Mouse (Mus musculus): ENCODE data around the gene Adad2. TPM values are rescaled to one million over a fixed set of nuclear protein-coding genes. Genes with fewer than 3 reads are reported as not detected.

Adad2 gene
- total and polyA plus RNA-seq, 3 experiments = not detected

- TF ChIP-seq TCF12 (IDR thresholded peaks at IDR 0.05; ENCODE audit: low read depth, low read length) (peak; percentile 30; the same call in 1 of the 2 replicates), ZKSCAN1 (IDR thresholded peaks at IDR 0.05; ENCODE audit: low read depth, low read length) (no peak), MAZ (IDR thresholded peaks at IDR 0.05; ENCODE audit: low read depth, low read length) (peak; percentile 71; the same call in 1 of the 2 replicates), POLR2A (IDR thresholded peaks at IDR 0.05; ENCODE audit: control insufficient read depth in 1 of 2, insufficient read depth in 1 of 2, low read depth in 1 of 2, low read length in 2 of 2, poor library complexity in 1 of 2) (peak; percentile 61 to 88; a peak in 3 of 4 replicates), USF1 (IDR thresholded peaks at IDR 0.05; ENCODE audit: low read depth, low read length) (peak; percentile 96), CHD2 (IDR thresholded peaks at IDR 0.05; ENCODE audit: low read length) (no peak), HCFC1 (IDR thresholded peaks at IDR 0.05; ENCODE audit: low read depth, low read length) (peak; percentile 64; the same call in 1 of the 2 replicates), CHD1 (IDR thresholded peaks at IDR 0.05; ENCODE audit: low read depth, low read length) (no peak), MYB (IDR thresholded peaks at IDR 0.05; ENCODE audit: low read depth, low read length) (no peak), ELF1 (IDR thresholded peaks at IDR 0.05; ENCODE audit: low read depth, low read length) (peak; percentile 71; the same call in 1 of the 2 replicates), ETS1 (IDR thresholded peaks at IDR 0.05; ENCODE audit: low read depth, low read length) (0 out of 2 replicates have a peak, but pooled peaks have one; percentile 27)
Measured at GRCm38 (mm10) chr8:119574437-119575365, 37.8 kb upstream of the Adad2 start, which contains the start of the genes Hsdl1 and Dnaaf1 (continued).

- Histone ChIP-seq H3K9ac (ENCODE audit: control insufficient read depth, low read depth, low read length, poor library complexity, severe bottlenecking) (peak overlapping the region; percentile 86), H3K27me3 (ENCODE audit: control insufficient read depth in 1 of 2, insufficient read depth in 2 of 2, low read length in 2 of 2) (no peaks in the 10 kb centered on the region), H3K27ac (ENCODE audit: control insufficient read depth, low read depth, low read length) (no peak overlapping the region), H3K9me3 (replicated peaks; ENCODE audit: insufficient read depth, low read length) (no peaks in the 10 kb centered on the region), H3K4me1 (ENCODE audit: control insufficient read depth in 1 of 2, insufficient read depth in 2 of 2, low read length in 2 of 2) (peaks cover 9 to 15% of the 10 kb centered on the region in 2 experiments), H3K79me2 (ENCODE audit: control insufficient read depth, insufficient read depth, low read length, poor library complexity) (peaks cover 23% of the 10 kb centered on the region), H3K36me3 (ENCODE audit: control insufficient read depth in 1 of 2, insufficient read depth in 2 of 2, low read length in 2 of 2) (peaks cover 0 to 8% of the 10 kb centered on the region in 2 experiments; a peak in 2 of 4 replicates), H3K4me3 (ENCODE audit: control insufficient read depth in 1 of 2, insufficient read depth in 1 of 2, low read depth in 2 of 2, low read length in 2 of 2) (peak overlapping the region; percentile 85 to 88)
- no peak for DNase-seq (ENCODE audit: low read depth, low spot score)
- TF ChIP-seq POLR2A (IDR thresholded peaks at IDR 0.05; ENCODE audit: control insufficient read depth in 1 of 2, insufficient read depth in 1 of 2, low read depth in 1 of 2, low read length in 2 of 2, poor library complexity in 1 of 2) = no peak
- TF ChIP-seq HCFC1 (IDR thresholded peaks at IDR 0.05; ENCODE audit: low read depth, low read length) = no peak
- no peak for TF ChIP-seq UBTF (IDR thresholded peaks at IDR 0.05; ENCODE audit: borderline replicate concordance, insufficient read depth, low read depth, low read length)
- peak; percentile 26; the same call in 1 of the 2 replicates for TF ChIP-seq MXI1 (IDR thresholded peaks at IDR 0.05; ENCODE audit: low read depth, low read length)
Measured at GRCm38 (mm10) chr8:119575366-119575726, 37.2 kb upstream of the Adad2 start.

- H3K27me3 ChIP-seq (ENCODE audit: control insufficient read depth in 1 of 2, insufficient read depth in 2 of 2, low read length in 2 of 2) = no peaks in the 10 kb centered on the region
- no peak for TF ChIP-seq NELFE (IDR thresholded peaks at IDR 0.05; ENCODE audit: low read depth, low read length)
- TF ChIP-seq UBTF (IDR thresholded peaks at IDR 0.05; ENCODE audit: borderline replicate concordance, insufficient read depth, low read depth, low read length) = no peak
- TF ChIP-seq EP300 (IDR thresholded peaks at IDR 0.05; ENCODE audit: low read depth in 1 of 2, low read length in 2 of 2) = no peak
- no peak for TF ChIP-seq POLR2AphosphoS2 (IDR thresholded peaks at IDR 0.05; ENCODE audit: low read length)
- no peak for TF ChIP-seq GABPA (IDR thresholded peaks at IDR 0.05; ENCODE audit: low read depth, low read length)
- TF ChIP-seq POLR2AphosphoS5 (IDR thresholded peaks at IDR 0.05; ENCODE audit: borderline replicate concordance, low read depth, low read length) = no peak
- TF ChIP-seq RCOR1 (IDR thresholded peaks at IDR 0.05; ENCODE audit: low read depth, low read length) = no peak
- TF ChIP-seq ZC3H11A (IDR thresholded peaks at IDR 0.05; ENCODE audit: low read depth, low read length) = no peak
- no peak for TF ChIP-seq GATA1 (IDR thresholded peaks at IDR 0.05; ENCODE audit: low read depth, low read length)
- no peak for TF ChIP-seq MAX (IDR thresholded peaks at IDR 0.05; ENCODE audit: low read length)
- H3K36me3 ChIP-seq (ENCODE audit: control insufficient read depth in 1 of 2, insufficient read depth in 2 of 2, low read length in 2 of 2) = peaks cover 0 to 12% of the 10 kb centered on the region in 2 experiments; a peak in 2 of 4 replicates
- H3K27ac ChIP-seq (ENCODE audit: control insufficient read depth, low read depth, low read length) = no peak overlapping the region
- no peak overlapping the region for H3K4me3 ChIP-seq (ENCODE audit: control insufficient read depth in 1 of 2, insufficient read depth in 1 of 2, low read depth in 2 of 2, low read length in 2 of 2)
- peaks cover 13 to 14% of the 10 kb centered on the region in 2 experiments for H3K4me1 ChIP-seq (ENCODE audit: control insufficient read depth in 1 of 2, insufficient read depth in 2 of 2, low read length in 2 of 2)
- no peak overlapping the region for H3K9ac ChIP-seq (ENCODE audit: control insufficient read depth, low read depth, low read length, poor library complexity, severe bottlenecking)
- no peak for DNase-seq (ENCODE audit: low read depth, low spot score)
- peaks cover 7% of the 10 kb centered on the region for H3K79me2 ChIP-seq (ENCODE audit: control insufficient read depth, insufficient read depth, low read length, poor library complexity)
- H3K9me3 ChIP-seq (replicated peaks; ENCODE audit: insufficient read depth, low read length) = no peaks in the 10 kb centered on the region
Measured at GRCm38 (mm10) chr8:119579096-119579495, 33.5 kb upstream of the Adad2 start.

Data from MEL (cell line).